Mouse (Mus musculus): ENCODE measurements around the gene Tlx3.

- TF ChIP-seq CTCF (IDR thresholded peaks at IDR 0.05; ENCODE audit: extremely low read depth, insufficient read depth, insufficient read length, insufficient replicate concordance) (no peak), POLR2A (IDR thresholded peaks at IDR 0.05; ENCODE audit: low read depth, low read length) (no peak)
These were observed 27.6 kb downstream of the Tlx3 start for GRCm38 (mm10) chr11:33175768-33176167.

Measured in spleen, adult 2 months (tissue).